Mouse (Mus musculus) adrenal gland (tissue): ENCODE data around the gene Gja6.

Experiments
- intact Hi-C: fragments of 180-260 bp; cut with DNase I; formaldehyde crosslinking; loops from one replicate; pipeline ENCODE4 v1.15.1; 2025
- long read RNA-seq, 2 experiments: library from polyadenylated mRNA; unstranded; transcript quantifications; one replicate each; pipeline ENCODE4 v2.0.0; 2020; ENCODE audit warnings: borderline replicate concordance in 1 of 2; ENCODE audit not compliant: insufficient replicate concordance in 1 of 2

Gja6 gene
- long read RNA-seq, experiment 1: 0 reads
- long read RNA-seq, experiment 2: 0 reads

DNA sequence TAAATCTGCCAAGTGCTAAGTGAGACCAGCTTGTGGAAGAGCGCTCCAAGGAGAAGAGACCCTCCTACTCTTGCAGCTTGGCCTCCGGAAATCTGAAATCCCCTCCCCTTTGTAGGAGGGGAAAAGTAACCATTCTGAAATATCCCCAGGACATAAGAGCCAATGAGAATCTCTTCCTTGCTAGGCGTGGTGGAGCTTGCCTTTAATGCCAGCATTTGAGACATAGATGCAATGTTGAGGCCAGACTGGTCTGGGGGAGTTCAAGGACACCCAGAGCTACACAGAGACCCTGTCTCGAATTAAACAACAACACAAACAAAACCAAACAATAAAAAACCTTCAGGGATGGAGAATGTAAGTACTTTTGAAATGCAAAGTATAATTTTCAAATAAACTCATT lies at the start of gene Gja6:
TSS of gene Gja6 (minus strand) at position 101 of the 400 bp plus-strand sequence.
- intact Hi-C loops: no loop called here

- intact Hi-C loops: no loop called here
Observed at GRCm38 (mm10) chrX:160949583-160949982, 42.7 kb upstream of the Gja6 start.

DNA sequence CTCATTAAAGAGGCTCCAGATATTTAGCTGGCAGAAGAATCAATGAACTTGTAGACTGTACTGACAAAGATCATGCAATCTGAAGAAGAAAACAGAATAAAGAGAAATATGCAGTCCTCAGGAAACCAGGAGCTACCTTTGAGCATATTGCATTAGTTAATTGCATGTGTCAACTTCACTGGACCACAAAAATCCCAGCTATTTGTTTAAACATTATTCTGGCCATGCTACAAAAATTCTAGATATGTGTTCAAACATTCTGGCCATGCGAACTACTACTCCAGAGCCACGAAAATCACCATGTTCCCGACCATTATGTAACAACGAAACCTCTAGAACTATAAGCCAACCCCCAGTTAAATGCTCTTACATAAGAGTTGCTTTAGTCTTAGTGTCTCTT lies 37.9 kb upstream of the Gja6 start:
- intact Hi-C loops: no loop called here

- intact Hi-C loops: loop anchor here (5.0 kb wide), 1 partner anchor 97 kb away; no protein-coding TSS in a partner anchor
Observed at GRCm38 (mm10) chrX:160935541-160935940, 28.7 kb upstream of the Gja6 start.

DNA sequence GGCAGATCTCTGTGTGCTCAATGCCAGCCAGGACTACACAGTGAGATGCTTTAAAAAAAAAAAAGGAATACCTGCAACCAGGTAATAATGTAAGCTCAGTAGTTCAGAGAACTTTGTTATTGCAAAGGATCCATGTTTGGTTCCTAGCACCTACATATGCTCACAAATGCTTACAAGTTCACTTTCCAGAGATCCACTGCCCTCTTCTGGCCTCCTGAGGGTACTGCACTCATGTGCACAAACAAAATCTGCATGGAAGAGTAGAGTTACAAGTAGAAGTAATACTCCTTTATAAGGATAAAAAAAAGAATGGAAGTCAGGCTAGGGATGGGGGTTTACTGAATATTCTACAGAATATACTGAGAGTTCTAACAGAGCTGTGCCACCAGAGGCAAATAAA lies 23.8 kb upstream of the Gja6 start:
- intact Hi-C loops: no loop called here

DNA sequence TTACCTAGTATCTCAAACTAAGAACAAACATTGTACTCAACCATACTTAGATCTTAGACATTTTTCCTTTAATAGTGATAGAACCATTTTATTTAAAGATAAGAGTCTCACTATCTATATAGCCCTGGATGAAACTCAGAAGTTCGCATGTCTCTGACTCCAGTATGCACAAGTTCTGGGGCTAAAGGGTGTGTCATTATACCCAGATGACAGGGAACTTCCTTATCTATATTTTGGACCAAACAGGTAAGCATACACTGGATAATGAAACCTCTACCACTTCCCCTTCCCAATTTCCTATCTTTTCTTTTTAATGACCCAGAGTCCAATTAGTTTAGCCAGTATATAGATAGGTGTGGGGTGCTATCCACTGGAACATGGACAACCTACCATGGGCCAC lies 22.0 kb upstream of the Gja6 start:
- intact Hi-C loops: no loop called here

DNA sequence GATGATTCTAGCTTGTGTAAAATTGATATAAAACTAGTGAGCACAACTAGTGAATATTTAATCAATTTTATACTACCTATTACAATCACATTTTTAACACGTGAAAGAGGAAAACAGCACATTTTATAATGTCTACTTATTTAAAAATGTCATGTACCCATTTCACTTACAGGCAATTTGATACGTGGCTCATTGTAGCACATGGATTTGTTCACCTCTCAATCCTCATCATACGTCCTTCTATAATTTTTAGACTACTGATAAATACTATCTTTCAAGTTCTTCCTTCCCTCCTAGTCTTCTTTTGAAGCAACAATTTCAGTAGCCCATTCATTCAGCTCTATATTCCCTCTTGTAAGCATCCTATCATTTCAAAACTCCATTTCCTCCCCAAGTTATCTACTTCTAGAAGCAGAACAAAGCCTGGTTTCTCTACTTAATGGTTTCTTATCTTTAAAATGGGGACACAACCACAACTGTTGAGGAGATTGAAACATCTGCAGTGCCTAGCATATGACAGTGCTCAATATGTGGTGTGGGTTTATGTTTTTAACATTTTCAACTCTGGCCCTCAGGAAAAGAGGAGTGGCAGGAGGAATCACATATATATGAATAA lies 12.3 kb upstream of the Gja6 start:
- intact Hi-C loops: no loop called here

DNA sequence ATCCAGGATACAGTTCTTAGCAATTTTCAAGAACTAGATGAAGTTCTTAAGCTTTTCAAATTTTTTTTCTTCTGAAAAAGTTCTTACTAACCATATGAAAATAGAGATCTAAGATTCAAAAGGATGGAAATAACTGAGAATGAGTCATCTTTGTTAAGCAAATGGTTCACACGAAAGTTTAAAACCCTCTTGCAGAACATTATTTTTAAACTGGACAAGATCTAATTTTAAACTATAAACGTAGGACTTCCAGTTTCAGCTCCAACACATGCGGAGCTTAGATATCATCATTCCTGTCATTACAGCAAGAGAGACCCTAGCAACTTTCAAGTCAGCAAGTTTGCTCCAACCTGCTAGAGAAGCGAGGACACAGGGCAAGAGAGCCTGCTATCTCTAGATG lies 375 bp downstream of the Gja6 start:
- intact Hi-C loops: no loop called here

- intact Hi-C loops: no loop called here
Observed at GRCm38 (mm10) chrX:160905913-160906312, 939 bp downstream of the Gja6 start.

DNA sequence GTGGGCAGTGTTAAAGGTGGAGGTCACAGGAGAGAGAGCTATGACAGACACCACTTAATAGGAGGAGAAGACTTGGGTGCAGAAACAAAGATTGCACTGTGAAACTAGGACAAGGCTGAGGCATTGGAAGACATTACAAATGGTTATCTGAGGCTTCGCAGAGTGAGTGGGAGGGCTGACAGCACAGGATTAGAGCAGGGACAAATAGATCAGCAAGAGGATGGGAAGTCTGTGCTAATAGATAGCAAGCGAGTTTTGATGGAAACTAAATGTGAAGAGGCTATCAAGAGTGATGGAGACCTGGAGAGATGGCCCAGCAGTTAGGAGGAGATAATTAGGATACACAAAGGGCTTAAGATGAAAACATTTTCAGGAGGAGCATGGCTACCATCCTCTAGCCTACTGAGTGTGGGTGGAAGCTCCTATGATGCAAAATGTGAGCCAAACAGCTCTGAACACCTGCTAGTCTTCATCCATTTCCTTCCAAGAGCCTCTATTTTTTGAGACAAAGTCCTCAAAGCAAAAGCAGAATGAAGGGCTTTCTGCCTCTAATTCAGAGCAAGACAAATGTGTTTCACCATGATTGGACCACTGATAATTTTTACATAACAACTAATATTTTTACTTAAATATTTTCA lies 1.7 kb downstream of the Gja6 start:
- intact Hi-C loops: no loop called here

- intact Hi-C loops: no loop called here
Observed at GRCm38 (mm10) chrX:160901118-160901517, 5.7 kb downstream of the Gja6 start.

GRCm38 (mm10) chrX:160892077-160892476 lies 14.8 kb downstream of the Gja6 start:
- intact Hi-C loops: no loop called here

- intact Hi-C loops: no loop called here
Observed at GRCm38 (mm10) chrX:160886301-160886700, 20.6 kb downstream of the Gja6 start.

- intact Hi-C loops: no loop called here
Observed at GRCm38 (mm10) chrX:160866576-160866975, 40.3 kb downstream of the Gja6 start.

DNA sequence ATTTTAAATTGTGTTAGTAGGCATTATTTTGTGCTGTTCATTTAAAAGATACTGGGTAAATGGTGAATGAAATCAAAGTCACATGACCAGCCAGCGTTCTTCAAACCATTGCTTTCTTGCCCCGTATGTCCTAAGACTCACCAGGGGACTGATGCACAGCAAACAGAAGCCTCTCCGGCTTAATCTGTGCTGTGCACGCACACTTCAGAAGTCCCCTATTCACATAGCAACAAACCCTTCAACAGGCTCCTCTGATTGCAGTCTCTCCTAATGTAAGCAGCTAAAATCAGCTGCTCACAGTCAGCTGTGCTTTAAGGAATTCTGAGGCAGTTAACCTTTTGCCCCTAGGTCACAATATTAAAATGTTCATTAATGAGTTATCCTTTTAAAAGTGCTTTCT lies 41.8 kb downstream of the Gja6 start:
- intact Hi-C loops: no loop called here

GRCm38 (mm10) chrX:160863689-160864383 lies 43.0 kb downstream of the Gja6 start:
- intact Hi-C loops: no loop called here
